Mouse (Mus musculus) Patski (cell line): ENCODE data around the gene Lrfn1. TPM values are rescaled to one million over a fixed set of nuclear protein-coding genes. Genes with fewer than 3 reads are reported as not detected.

Experiments used
- ATAC-seq: fragments of 100-300 bp; one replicate; pipeline ENCODE4 v1.8.0; 2021
- CTCF ChIA-PET: fragments of 350-600 bp; sonication (Branson Sonifier 250); formaldehyde crosslinking; loops from one replicate; lab custom pipeline; 2022; ENCODE audit warnings: inconsistent platforms; lab: Charles Lee
- POLR2A ChIA-PET: fragments of 350-600 bp; sonication (Branson Sonifier 250); formaldehyde crosslinking; loops from one replicate; lab custom pipeline; 2022; ENCODE audit warnings: antibody characterized with exemption, inconsistent platforms; lab: Charles Lee
- DNase-seq: peaks from one replicate; pipeline ENCODE4 v3.0.0-alpha.2; 2011; ENCODE audit warnings: low read depth, low spot score
- H3K27me3 ChIP-seq: fragments of 371-371 bp; one replicate; pipeline ENCODE4 v1.5.1; 2021
- CTCF ChIP-seq: fragments of 100-300 bp; IDR thresholded peaks from one replicate; pipeline ENCODE4 v1.5.1; 2021
- in situ Hi-C: fragments of 300-500 bp; cut with MboI; formaldehyde crosslinking; loops from 3 replicates; pipeline ENCODE4 v1.11.1; 2018; ENCODE audit warnings: low pct_unique_long_range_greater_than_20kb, mixed read lengths
- polyA plus RNA-seq: library from polyadenylated mRNA; unstranded; gene quantifications from one replicate; pipeline ENCODE4 v1.2.3, GENCODE M21; 2021

Gene Lrfn1
- polyA plus RNA-seq, 1 experiment from 2014 or later, result 2.6 TPM

DNA sequence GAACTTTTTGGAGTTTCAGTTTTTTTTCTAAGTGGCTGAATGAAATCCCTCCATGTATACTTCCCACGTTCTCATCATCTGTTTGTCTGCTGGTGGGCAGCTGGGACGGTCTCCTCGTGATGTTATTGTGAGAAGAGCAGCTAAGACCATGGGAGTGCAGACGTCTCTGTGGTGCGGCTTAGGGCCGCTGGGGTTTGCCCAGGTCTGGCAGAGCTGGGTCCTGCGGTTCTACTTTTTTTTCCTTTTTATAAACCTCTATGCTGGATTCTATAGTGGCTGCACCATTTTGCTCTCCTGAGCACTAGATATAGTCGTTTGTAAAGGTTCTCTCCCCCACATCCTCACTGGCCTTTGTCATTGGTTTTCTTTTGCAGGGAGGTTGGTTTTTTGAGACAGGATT lies 59.7 kb downstream of the Lrfn1 start:
- TF ChIP-seq CTCF, result no peak
- ChIA-PET CTCF (no interaction called here), POLR2A (no interaction called here)
- no peak for DNase-seq
- in situ Hi-C loops, result no loop called here
- no peak for ATAC-seq
- peaks cover 31% of the 10 kb centered on the region for H3K27me3 ChIP-seq

Other genes with a start within 250 kb of the Lrfn1 start
- gene Eid2, start 184.1 kb upstream of the Lrfn1 start, polyA plus RNA-seq, result 25.4 TPM
- 11.7 TPM for gene Eid2b, start 174.2 kb upstream of the Lrfn1 start, polyA plus RNA-seq
- not detected for gene Selenov, start 160.8 kb upstream of the Lrfn1 start, polyA plus RNA-seq
- 0.35 TPM for gene Dll3, start 149.7 kb upstream of the Lrfn1 start, polyA plus RNA-seq
- gene Timm50, start 139.9 kb upstream of the Lrfn1 start, polyA plus RNA-seq, result 61.7 TPM
- gene Supt5, start 113.2 kb upstream of the Lrfn1 start, polyA plus RNA-seq, result 127 TPM
- gene Rps16, start 101.3 kb upstream of the Lrfn1 start, polyA plus RNA-seq, result 713 TPM
- gene Plekhg2, start 79.4 kb upstream of the Lrfn1 start, polyA plus RNA-seq, result 45.3 TPM
- 90.4 TPM for gene Zfp36, start 71.7 kb upstream of the Lrfn1 start, polyA plus RNA-seq
- 32.4 TPM for gene Med29, start 59.3 kb upstream of the Lrfn1 start, polyA plus RNA-seq
- 104 TPM for gene Paf1, start 59.0 kb upstream of the Lrfn1 start, polyA plus RNA-seq
- gene Gmfg, start 14.5 kb upstream of the Lrfn1 start, polyA plus RNA-seq, result 0.58 TPM
- not detected for gene Ifnl2, start 58.5 kb downstream of the Lrfn1 start, polyA plus RNA-seq
- gene Ifnl3, start 70.9 kb downstream of the Lrfn1 start, polyA plus RNA-seq, result not detected
- not detected for gene Sycn, start 88.9 kb downstream of the Lrfn1 start, polyA plus RNA-seq
- not detected for gene Nccrp1, start 95.3 kb downstream of the Lrfn1 start, polyA plus RNA-seq
- 79.6 TPM for gene Samd4b, start 146.2 kb downstream of the Lrfn1 start, polyA plus RNA-seq
- 49.3 TPM for gene Pak4, start 146.2 kb downstream of the Lrfn1 start, polyA plus RNA-seq
- not detected for gene Acp7, start 179.4 kb downstream of the Lrfn1 start, polyA plus RNA-seq
- gene Fbxo27, start 240.9 kb downstream of the Lrfn1 start, polyA plus RNA-seq, result not detected